In the genomic region with DNA sequence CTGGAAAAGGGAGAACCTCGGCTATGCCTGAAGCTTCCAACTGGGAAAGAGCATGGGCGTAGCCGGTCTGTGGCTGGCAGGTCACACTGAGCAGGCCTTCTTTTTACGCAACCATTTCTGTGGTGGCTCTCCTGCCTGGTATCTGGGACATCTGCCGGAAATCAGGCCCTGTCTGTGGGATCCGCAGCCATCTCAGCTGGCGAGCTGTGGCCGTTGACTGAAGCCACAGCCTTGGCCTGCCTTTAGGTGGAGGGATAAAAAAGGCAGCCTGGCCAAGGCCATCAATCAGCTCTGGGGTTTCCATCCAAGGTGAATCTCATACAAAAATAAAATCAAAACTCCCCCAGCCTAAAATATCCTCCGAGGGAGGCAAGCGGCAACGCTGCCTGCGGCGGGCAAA, we compare ENCODE assay signal across 27 mouse cellular contexts.
DNase-seq lines count a peak whose midpoint lies in the region; TF ChIP-seq lines count a peak whose summit lies in the region.
"Had no signal": no experiment of that assay in that cellular context is flagged by ENCODE, and none has a peak within 500 bp of the region (broad histone marks: within the 10 kb centered on the region; RNA-seq: fewer than 3 reads in every experiment).

No protein-coding gene starts in this region.

- no peaks in the 10 kb centered on the region for H3K9me3 ChIP-seq in limb, embryonic 10.5 days (replicated peaks)
- H3K9me3 ChIP-seq: embryonic facial prominence, embryonic 13.5 days; forebrain, embryonic 10.5 days; forebrain, embryonic 15.5 days; hindbrain, embryonic 12.5 days; intestine, embryonic 15.5 days; limb, embryonic 15.5 days; liver, embryonic 13.5 days; neural tube, embryonic 15.5 days had no signal

- no peak for TF ChIP-seq CTCF in cerebellum, adult 2 months (IDR thresholded peaks at IDR 0.05; ENCODE audit: borderline replicate concordance, insufficient read depth, low read depth, low read length)

- no peaks in the 10 kb centered on the region for H3K36me3 ChIP-seq in limb, embryonic 10.5 days
- H3K36me3 ChIP-seq: embryonic facial prominence, embryonic 13.5 days; forebrain, embryonic 10.5 days; forebrain, embryonic 15.5 days; hindbrain, embryonic 12.5 days; intestine, embryonic 15.5 days; limb, embryonic 15.5 days; liver, embryonic 13.5 days; neural tube, embryonic 15.5 days had no signal

- H3K27me3 ChIP-seq in cerebellum, adult 2 months (ENCODE audit: control insufficient read depth, insufficient read depth, low read length) = no peaks in the 10 kb centered on the region
- no peaks in the 10 kb centered on the region for H3K27me3 ChIP-seq in limb, embryonic 10.5 days (ENCODE audit: low read depth, poor library complexity, severe bottlenecking)
- H3K27me3 ChIP-seq: embryonic facial prominence, embryonic 13.5 days; forebrain, embryonic 15.5 days; hindbrain, embryonic 12.5 days; limb, embryonic 15.5 days; liver, embryonic 13.5 days; neural tube, embryonic 15.5 days had no signal

- H3K4me3 ChIP-seq in cerebellum, adult 2 months (replicated peaks; ENCODE audit: insufficient read depth, low read depth, low read length) = no peak overlapping the region
- no peak overlapping the region for H3K4me3 ChIP-seq in limb, embryonic 10.5 days
- H3K4me3 ChIP-seq: embryonic facial prominence, embryonic 13.5 days; forebrain, embryonic 10.5 days; forebrain, embryonic 15.5 days; hindbrain, embryonic 12.5 days; intestine, embryonic 15.5 days; limb, embryonic 15.5 days; liver, embryonic 13.5 days; neural tube, embryonic 15.5 days had no signal

- DNase-seq in cerebellum, adult 2 months = peak; percentile 15 to 18
- DNase-seq in cerebellum, adult 11-12 months = no peak
- peak; percentile 2 to 14 for DNase-seq in cerebellum, postnatal 36 days
- no peak for DNase-seq in cerebellum, postnatal 4 days (ENCODE audit: low spot score in 2 of 2)
- no peak for DNase-seq in limb, embryonic 10.5 days (ENCODE audit: low spot score)
- no peak for DNase-seq in left cerebral cortex, adult 9 months (ENCODE audit: low spot score in 2 of 2)
- DNase-seq in retina, postnatal 1 day = no peak
- DNase-seq: gastrocnemius, postnatal 10 days; kidney, adult 2 months; kidney, postnatal 4 days; left cerebral cortex, postnatal 4 days; liver, embryonic 13.5 days; lung, adult 18-20 months; lung, postnatal 4 days; midbrain, embryonic 14.5 days; right cerebral cortex, adult 18-20 months; thymus, adult 18-20 months; thymus, postnatal 25 days had no signal

- no peak overlapping the region for H3K27ac ChIP-seq in cerebellum, adult 2 months (ENCODE audit: insufficient read depth, low read length)
- peak overlapping the region; percentile 15; the same call in 1 of the 2 replicates for H3K27ac ChIP-seq in limb, embryonic 10.5 days
- H3K27ac ChIP-seq: embryonic facial prominence, embryonic 13.5 days; forebrain, embryonic 10.5 days; forebrain, embryonic 15.5 days; hindbrain, embryonic 12.5 days; hindbrain, postnatal 0 days; intestine, embryonic 15.5 days; limb, embryonic 15.5 days; liver, embryonic 13.5 days; neural tube, embryonic 15.5 days; stomach, postnatal 0 days had no signal

- no peak for TF ChIP-seq POLR2A in cerebellum, adult 2 months (IDR thresholded peaks at IDR 0.05; ENCODE audit: borderline replicate concordance, insufficient read depth, low read length)

- H3K4me1 ChIP-seq in cerebellum, adult 2 months (ENCODE audit: control insufficient read depth, insufficient read depth, low read length) = peaks cover 9% of the 10 kb centered on the region; the same call in 1 of the 2 replicates
- peaks cover 4% of the 10 kb centered on the region for H3K4me1 ChIP-seq in limb, embryonic 10.5 days
- H3K4me1 ChIP-seq: embryonic facial prominence, embryonic 13.5 days; forebrain, embryonic 15.5 days; hindbrain, embryonic 12.5 days; intestine, embryonic 15.5 days; limb, embryonic 15.5 days; liver, embryonic 13.5 days; neural tube, embryonic 15.5 days had no signal

- 52% methylated on average over 13 of the region's 13 CpGs for whole genome bisulfite sequencing in cerebellum, adult 2 months
- WGBS in limb, embryonic 10.5 days = 85% methylated on average over 13 of the region's 13 CpGs

Comparison
In these comparisons a context has a peak if more than half of its experiments do, and no peak if none do; other contexts are left out.
1. DNase-seq: peak in cerebellum, adult 2 months (2 of 2) and cerebellum, postnatal 36 days (2 of 2); none in cerebellum, adult 11-12 months (single experiment), cerebellum, postnatal 4 days (0 of 2), limb, embryonic 10.5 days (single experiment), left cerebral cortex, adult 9 months (0 of 2) and retina, postnatal 1 day (single experiment).